Mouse (Mus musculus): ENCODE measurements around the gene Dab1.

DNA sequence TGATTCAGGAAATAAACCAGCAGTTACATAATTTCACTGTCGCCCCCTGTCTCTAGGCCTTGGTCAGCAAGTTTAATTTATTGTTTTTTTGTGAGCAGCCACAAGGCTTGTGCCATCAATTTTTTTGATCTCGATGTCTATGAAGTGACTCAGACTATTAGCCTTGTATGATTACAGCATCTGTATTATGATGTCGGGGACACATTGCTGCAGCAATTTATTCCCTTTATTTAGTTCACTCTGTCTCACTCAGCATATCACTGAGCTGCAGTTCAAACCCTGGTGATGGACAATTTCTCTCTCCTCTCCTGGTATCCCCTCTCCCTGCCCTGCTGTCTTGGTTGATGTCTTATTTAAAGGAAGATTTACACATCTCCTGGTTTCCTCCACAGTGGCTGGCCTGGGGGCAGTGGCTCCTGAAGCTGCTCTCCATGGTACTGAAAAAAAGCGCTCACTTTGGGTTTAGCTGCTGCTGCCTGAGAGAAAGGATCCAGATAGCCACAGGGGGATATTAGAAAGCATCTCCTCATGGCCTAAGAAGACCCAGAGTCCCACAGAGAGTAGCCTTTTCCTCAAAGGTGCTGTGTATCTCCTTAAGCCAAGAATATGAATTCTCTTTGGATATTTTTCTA lies 47.3 kb upstream of the Dab1 start:
- TF ChIP-seq EP300 (IDR thresholded peaks at IDR 0.05; ENCODE audit: low read depth) = no peak
- no peak for TF ChIP-seq CTCF (IDR thresholded peaks at IDR 0.05; ENCODE audit: low read depth)
